Mouse (Mus musculus): ENCODE data around the gene Lamtor5.

The Lamtor5 gene

DNA sequence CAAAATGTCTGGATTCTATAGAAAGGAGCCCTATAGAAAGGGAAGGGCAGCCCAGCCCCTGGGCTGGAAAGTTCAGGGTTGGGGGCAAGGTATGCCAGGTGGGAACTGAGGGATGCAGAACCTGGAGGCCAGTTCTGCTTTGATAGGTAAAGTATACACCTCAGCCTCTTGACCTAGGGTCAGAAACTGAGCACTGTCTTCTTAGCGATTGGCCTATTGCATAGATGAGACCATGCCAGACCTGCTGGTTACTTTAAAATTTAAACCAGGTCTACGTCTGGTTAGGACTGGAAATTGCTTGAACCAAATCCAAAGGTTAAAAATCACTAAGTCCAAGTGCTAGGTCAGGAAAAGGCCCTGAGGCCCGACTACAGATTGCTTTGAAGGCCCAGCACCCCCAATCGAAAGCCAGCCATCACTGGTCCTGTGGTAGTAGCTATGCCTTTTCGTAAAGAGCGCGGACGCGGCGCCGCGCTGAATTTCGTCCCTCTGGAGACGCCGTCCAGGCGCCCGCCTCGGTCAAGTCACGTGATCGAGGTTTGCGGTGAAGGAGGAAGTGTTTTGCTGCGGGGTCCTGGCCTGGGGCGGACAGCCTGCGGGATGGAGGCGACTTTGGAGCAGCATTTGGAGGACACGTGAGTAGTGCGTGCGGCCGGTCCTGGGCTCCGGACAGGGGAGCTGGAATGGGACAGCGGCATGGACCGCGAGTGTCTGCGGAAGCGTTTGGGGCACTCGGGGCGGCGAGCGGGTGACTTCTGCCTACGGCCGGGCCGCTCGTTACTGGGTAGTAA, at the start of gene Lamtor5:
Gene Lamtor5, plus strand, starts transcription at position 380 of the 791 bp plus-strand sequence.
- peak; percentile 94 for DNase-seq

DNA sequence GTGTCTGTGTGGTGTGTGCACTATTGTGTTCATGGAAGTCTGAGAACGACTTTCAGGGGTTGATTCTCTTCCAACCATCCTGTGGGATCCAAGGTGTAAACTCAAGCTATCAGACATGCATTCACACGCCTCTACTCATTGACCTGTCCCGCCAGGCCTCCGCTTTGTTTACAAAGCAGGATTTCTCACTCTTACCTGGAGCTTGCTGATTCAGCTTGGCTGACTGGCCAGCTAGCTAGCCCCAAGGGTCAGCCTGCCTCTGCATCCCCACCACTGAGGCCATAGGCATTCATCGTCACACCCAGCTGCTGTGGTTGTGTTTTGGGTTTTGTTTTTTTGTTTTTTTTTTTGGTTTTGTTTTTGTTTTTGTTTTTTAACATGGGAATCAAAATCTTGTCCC, 49.4 kb upstream of the Lamtor5 start:
- no peak for DNase-seq

DNA sequence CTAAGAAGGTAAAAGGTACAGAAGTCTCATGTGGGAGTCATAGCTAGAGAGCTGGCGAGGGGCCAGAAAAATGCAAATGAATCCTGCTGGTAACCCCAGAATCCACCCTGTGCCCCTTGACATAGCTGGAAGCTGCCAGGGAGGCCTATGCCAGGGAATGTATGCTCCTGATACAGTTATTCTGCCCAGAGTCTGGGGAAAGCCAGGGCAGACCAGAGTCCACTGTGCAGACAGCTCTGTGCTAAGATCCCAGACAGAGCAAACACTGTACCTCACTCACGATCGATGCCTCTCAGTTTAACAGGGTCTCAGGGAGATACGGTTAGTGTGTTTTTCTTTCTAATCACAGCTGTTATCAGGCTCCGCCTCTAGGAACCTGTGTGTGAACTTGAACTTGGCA, 48.8 kb upstream of the Lamtor5 start:
- peak; percentile 26 for DNase-seq

DNA sequence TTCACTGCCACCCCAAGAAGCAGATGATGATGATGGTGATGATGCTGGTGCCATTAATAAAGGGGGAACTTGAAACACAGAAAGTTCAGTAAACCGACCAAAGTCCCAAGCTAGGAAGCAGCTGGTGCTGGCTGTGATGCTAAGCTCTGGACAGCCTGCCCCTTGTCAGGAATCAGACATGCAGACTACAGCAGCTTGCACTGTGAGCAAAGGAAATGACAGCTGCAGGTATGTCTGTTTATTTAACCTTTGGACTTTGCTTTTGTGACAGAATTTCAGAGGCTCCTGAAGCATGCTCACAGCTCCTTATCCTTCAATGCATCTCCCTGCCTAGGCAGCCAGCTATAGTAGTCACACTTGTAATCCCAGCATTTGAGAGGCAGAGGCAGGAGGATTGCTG, 48.1 kb upstream of the Lamtor5 start, which contains the start of gene A630076J17Rik:
Gene A630076J17Rik, plus strand, starts transcription at position 88 of the 400 bp plus-strand sequence.
- DNase-seq, result no peak

DNA sequence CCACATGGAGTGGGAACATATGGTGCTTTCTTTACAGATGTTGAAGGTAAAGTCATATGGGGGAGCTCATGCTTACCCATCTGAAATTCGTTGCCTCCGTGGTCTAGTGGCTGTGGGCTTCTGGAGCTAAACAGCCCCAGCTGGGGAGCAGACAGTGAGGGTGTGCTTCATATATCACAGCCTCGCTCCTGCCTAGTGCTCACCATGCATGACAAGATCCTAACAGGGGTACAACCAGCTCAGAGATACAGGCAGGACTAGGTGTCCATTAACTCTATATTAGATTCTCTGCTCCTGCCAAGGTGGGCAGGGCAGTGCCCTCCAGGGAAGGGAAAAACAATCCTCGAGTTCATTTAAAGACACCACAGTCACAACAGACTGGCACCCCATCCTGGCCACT, 47.5 kb upstream of the Lamtor5 start:
- DNase-seq, result no peak

DNA sequence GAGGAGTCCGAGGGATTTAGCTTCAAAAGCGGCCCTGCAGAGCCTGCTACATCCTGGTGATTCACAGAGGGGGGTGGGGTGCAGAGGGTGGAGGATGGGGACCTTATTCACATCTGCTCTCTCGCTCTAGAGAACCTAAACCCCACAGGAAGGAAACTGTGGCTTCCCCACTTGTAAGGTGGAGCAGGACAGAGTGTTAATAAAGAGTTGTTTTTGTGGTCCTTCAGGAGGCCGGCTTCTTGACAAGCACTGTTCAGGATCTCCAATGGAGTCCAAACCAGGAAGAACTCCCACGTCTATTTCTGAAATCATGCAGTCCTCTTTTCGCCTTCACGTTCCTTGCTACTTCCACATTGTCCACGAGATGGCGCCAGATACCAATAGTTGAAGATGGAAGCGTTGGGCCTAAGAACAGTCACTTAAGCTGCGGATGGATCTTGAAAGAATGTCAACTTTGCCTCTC, 45.3 kb upstream of the Lamtor5 start:
- peak; percentile 89 for DNase-seq

DNA sequence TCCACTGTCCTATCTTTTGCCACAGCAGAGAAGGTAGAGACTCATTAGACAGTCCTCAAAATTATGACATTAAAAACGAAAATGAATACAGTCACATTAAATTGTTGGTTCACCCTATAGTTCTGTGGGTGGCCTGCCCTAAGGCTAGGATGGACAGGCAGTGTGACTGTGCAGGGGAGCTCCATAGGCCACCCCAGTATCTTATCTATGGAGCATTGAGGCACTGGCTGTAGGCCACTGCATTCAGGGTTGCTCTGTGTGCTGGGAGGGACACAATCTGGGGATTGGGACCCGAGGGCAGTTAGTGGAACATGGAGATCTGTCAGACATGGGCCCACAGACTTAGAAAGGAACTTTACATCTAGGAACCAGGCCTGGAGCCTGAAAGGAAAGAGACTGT, 44.7 kb upstream of the Lamtor5 start:
- DNase-seq, result no peak

DNA sequence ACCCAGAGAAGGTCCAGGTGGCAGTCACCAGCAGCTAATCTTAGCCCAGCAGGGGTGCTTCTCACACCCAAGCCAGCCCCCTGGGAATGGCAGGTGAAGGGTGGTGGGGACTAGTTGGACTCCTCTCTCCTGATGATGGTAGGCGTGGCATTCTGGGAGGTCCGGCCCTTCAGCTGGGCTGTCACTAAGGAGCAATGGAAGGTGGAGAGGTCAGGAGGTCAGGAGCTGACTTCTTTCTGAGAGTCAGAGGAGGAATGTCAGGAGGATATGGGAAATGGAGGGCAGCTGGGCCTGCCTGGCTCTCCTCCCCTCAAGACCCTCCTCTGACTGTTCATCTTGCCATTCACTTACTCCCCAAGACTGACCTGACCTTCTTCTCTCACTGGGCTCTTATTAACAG, 40.6 kb upstream of the Lamtor5 start:
- DNase-seq, result no peak

DNA sequence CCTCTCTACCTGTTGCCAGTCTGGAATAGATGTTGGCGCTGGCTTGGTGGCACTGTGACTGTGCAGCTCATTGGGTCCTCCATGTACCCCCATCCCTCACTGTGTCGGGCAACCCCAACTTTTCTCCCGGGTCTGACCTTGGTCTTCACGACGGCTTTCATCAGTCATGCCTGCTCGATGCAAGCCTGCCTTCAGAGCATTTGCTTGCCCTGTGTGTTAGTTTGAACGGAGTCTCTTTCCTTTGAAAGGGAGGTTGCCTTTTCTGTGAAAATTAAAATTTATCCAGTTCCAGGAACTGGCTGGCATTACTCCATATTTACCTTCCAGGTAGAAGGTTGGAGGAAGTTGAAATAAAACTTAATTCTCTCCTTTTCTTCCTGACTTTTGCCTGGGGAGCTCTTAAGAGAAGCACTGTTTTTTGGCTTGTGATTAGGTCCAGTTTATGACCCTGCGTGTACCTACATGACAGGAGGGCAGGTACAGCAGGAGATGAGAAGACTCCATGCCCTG, 40.1 kb upstream of the Lamtor5 start:
- no peak for DNase-seq

DNA sequence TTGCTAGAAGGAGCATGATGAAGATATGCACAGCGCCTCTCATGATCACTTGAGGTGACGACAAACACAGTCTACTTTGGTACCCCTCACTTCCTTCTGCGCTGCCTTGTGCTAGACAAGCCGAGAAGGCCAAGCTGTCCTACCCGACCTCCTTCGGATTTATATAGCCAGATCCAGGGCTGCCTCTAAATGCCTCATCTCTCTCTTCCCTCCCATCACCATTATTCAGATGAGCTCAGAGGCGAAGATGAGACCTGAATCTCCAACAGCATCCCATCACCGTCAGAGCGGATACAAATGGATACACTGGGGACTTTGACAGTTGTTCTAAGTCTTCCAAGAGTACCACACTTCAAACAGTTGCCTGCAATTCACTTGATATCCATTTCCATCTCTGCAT, 39.1 kb upstream of the Lamtor5 start, which contains the start of gene Prok1:
Gene Prok1, minus strand, starts transcription at position 101 of the 400 bp plus-strand sequence.
- DNase-seq, result no peak

DNA sequence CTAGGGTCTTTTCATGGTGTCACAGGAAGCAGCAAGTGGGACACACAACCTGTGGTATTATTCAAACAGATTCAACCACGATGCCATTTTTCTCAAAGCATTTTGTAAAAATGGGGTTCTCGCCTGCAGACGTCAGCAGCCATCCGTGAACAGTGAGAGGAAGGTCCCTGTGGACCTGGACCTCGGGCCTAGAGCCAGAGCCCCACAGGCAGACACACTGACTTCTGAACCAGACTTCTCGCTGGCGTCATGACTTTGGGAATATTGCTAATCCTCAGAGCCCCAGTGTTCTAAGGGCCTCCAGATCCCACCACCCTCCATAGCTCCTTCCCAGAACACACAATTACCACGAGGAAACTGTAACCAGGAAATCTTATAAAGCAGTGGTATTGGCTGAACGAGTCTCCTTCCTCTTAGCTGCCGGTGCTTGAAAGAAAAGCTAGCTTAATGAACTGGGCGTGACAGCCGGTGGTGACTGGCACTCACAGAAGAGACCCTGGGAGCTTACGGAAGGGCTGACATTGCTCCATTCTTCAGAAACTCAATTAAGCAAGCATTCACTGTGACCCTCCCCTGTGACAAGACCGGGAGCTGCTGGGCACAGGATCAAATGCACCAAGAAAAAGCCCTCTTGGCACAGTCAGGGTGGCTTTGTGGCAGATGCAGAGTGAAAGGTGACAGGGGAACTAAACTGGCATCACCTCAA, 37.1 kb upstream of the Lamtor5 start:
- no peak for DNase-seq

DNA sequence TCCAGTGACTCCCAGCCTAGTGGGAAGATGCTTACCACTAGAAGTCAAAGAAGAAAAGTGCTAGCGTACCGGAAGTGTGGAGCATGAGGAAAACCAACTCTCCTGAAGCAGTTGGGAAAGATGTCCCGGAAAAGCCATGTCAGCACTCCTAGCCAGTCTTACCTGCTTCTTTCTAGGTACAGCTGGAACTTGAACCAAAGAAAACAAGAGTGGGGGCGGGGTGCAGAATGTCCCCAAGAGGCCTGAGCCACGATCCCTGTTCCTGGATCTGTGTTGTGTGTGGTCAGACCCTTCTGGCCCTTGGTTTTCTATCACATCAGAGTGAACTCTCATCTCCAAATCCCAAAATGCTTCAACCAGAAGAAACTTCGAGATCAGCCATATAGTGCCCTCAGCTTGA, 31.8 kb upstream of the Lamtor5 start:
- no peak for DNase-seq

DNA sequence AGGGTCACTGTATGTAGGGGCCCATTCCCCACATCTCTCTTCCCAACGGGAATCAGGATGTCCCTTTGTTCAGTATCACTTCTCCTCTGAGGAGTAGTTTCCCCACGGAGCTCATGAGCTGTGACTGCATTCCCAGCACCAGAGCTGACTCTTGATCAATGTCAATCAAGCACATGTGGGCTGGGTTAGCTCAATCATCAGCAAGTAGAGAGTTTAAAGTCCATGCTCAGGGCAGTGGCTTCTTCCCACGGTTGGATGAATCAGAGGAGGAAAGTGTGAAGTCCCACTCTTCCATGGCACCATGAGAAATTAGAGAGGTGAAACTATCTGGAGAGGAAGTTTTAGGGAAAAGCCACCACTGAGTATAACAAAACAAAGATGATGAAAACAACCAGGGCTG, 29.6 kb upstream of the Lamtor5 start:
- DNase-seq, result no peak

DNA sequence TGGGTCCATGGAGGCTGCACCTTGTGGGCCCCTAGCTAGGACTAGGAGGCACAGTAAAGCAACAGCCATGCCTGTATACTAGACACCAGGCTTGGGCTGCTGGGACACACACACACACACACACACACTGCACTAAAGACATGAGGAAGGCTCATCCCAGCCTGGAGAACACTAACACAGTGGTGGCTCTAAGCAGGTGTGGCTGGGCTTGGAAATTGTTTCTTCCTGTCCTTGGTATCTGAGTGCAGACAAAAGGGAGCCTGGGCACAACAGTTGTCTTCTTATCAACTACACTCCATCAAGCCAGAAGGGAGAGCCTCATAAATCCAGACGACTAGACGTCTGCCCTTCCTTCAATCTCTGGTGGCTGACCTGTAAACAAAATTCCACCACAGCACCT, 28.3 kb upstream of the Lamtor5 start:
- no peak for DNase-seq

DNA sequence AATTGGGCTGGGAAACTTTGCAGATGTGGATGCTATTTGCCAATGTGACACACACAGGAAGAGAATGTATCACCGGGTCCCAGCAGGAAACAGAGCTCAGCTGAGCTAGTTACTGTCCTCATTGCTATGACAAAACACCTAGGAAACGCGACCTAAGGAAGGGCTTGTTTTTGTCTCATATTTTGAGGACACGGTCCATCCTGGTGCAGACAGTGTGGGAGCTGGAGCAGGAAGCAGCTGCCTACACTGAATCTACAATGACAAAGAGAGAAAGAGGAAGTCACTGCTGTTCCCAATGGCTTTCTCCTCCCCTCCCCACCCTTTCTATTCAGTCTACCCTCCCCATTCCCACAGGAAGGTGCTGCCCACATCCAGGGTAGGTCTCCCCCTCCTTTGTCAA, 26.6 kb upstream of the Lamtor5 start:
- DNase-seq, result peak; percentile 13

DNA sequence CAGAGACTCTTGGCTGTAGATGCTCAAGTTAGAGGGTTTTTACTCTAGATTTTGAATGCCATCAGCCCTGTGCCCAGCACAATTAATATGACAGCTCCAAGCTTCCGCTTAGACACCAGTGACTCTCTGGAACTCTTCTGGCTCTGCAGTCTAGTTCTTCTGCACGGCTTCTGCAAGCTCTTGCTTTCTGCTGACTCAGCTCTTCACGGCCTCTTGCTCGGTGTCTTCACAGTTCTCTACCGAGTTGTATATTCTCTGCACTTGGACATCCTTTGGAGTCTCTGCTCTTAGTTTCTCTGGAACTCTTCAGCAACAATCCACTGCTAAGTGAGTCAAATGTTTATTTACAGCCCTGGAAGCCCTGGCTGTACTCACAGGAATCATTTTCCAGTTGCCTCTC, 24.7 kb upstream of the Lamtor5 start:
- peak; percentile 28 for DNase-seq

DNA sequence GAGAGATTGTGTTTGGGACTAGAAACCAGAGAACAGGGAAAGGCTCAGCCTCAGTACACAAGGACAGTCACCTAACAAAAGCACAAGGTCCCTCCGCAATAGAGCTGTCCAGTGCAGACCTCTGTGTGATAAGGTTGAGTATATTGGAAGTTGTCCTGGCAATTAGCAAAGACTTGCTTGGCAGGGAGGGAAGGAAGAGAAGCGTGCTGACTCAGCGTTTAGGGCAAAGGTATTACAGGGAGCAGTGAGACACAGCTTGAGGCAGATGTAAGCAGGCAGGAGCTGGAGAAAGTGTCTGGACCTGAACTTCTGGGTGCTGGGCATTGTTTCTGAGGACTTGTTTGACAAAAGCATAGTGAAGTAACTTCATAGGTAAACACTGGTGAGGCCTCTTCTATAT, 22.7 kb upstream of the Lamtor5 start:
- no peak for DNase-seq

DNA sequence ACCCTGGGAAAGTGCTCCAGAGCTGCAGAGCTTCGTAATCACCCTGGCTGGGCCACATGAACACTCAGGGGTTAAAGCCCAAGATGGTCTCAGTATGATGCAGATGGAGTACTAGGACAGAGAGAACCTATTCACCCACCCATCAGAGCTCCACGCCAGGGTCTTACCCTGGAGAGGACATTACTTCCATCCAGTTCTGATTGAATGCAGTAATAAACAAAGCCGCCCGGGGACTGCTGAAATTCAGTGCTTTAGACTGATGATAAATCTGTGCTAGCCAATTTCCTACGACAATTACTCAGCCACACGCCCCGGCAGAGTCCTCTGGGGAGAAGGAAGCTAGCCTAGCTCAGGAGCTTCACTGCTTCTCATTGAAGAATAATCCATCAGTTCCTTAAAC, 21.9 kb upstream of the Lamtor5 start:
- DNase-seq, result peak; percentile 27

DNA sequence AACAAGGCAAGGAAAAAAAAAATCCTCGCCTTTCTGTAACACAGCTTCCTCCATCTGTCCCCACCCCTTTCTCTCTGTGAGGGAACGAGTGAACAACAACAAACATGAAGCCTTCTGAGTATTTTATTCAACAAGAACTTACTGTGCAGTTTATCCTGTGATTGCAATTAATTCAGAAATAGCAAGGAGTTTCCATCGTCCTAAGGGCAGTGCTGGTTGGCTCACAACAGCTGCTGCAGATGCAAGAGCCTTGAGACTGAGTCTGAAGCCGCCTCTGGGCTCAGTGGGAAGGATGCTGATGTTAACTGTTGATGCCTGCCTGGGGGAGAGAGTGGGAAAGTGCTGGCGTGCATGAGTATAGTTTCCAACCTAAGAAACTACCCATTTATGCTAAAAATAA, 20.7 kb upstream of the Lamtor5 start:
- peak; percentile 17 for DNase-seq

DNA sequence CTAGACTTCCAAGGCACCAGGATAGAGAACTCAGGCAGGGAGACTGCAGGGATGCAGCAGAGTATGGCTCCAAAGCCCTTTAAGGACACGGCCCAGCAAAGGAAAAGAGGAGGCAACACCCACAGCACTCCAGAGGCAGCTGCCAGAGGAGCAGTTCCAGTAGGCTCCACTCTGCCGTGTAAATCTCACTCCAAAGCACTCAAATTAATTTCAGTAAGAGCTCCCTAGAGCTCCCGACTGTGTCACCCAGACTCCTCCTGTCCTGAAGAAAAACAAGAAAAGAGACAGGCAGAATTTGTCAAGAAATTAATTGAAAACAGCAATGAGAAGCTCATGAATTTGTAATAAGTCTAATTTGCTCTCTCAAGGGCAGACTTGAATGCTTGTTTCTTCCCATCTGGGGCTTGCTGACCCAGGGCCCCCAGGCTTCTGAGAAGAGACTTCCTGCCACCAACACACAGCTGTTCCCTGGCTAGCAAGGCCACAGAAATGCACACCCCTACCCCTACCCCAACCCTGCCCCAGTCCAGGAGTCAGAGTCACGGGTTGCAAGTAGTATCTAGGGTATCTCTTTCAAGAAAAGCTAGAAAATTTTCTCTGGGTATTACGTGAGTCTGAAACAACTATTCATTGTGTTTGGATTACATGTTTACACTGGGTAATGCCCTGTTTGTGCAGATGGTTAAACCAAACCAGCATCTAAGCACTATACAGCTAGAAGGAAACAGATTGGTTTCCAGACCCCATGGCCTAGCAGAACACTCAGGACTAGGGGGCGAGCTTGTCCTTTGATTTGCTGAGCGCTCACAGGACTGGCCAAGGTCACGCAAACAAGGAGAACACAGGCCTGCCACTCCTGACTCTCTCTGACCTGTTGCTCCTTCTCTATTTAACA, 17.5 kb upstream of the Lamtor5 start:
- DNase-seq, result peak; percentile 49

DNA sequence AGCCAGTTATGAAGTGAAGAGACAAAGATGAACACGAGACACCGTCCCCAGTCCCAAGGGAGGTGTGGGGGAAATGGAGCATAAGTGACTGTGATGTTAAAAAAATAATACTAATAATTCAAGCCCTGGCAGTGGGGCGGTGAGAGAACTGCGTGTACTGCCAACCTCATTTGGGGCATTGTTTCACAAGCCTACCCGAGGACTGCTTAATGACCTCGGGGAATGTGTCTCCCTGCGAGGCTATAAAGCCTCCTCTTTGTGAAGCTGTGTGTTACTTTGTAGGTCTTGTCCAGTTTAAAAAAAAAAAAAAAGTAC, 16.9 kb upstream of the Lamtor5 start:
- no peak for DNase-seq

DNA sequence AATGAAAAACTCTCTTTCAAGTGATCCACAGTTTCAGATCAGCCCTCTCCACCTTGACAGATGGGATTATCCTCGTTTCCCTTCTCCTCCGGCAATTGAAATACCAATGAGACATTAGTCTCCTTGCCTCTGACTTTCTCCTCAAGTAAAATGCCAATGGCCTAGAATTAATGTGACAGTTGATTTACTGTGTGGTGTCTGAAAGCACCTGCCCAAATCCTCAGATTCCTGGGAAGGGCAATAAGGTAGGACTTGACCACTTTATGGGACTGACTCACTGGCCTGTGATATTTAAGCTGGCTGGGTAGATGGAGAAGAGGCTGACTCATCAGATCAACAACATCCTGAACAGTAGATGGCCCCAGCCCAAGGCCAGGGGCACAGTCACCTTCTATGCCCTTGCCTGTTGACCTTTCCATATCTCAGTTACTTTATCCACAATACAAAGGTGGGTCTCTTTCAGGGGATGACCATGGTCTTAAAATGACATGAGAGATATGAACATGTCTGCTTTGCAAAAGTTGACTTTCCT, 11.8 kb upstream of the Lamtor5 start:
- DNase-seq, result no peak

DNA sequence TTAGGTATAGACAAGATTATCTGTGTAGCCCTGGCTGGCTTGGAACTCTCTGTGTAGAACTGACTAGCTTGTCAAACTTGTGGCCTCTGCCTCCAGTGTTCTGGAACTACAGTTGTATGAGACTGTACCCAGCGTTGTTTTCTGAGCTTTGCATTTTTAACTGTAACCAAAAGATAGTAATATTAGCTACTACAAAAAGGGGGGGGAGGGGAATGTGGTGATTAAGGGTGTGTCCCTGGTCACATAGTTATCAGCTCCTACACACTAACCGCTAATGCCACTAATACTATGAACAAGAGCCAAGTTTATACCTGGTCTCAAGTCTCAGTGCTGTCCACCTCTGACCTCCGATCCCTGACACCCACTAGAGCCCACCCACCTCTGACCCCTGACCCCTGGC, 6.2 kb upstream of the Lamtor5 start:
- DNase-seq, result no peak

Measured in kidney, postnatal 10 days (tissue).